Mouse (Mus musculus) mature B cell (primary cell): ENCODE results near the gene Rcbtb1.
"Not testable (repeated sequence)": the region's sequence is repeated elsewhere in the genome, so short reads cannot be mapped to it uniquely, and the experiment has no call there.

Experiments used
- in situ Hi-C: fragments of 300-500 bp; cut with MboI; formaldehyde crosslinking; loops from 2 replicates; pipeline ENCODE4 v1.14.3; 2019

Gene Rcbtb1

DNA sequence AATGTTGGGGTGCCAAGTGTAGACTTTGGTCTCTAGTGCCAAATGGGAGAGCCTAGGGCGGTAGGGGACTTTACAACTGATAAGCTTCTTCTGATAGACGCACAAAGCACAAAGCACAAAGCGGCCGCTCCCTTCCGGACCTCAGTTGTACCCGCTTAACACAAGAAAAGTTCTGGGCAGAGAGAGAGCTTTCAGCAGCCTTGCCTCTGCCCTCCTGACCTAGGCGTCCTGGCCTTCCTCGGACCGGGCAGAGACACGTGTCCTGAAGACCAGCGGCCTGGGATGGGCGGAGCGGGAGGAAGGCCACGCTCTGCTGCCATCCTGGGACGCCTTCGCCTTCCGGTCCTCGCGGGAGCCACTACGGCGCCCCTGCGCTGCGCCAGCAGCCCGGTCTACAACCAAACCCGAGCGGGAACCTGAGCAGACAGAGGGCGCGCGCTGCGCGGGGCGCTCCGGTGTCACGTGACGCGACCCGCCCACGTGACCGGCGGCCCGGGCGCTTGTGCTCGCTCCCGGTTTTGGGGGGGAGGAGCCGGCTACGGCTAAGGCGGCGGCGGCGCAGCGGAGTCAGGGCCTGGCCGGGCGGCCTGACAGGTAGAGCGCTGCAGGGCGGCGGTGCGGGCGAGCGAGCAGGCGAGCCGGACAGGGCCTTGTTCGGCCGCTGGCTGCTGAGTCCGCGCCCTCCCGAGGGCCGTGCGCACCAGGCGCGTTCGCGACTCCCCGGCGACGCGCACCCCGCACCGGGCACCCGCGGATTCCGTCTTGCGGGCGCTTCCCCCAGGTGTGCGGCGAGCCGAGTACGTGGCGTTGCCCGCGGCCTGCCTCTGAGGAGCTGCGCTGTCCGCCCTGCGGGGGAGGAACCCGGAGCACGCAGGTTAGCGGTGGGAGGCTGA lies at the start of gene Rcbtb1:
TSS of gene Rcbtb1 (plus strand) at position 499 of the 893 bp plus-strand sequence.
- in situ Hi-C loops, result no loop called here

DNA sequence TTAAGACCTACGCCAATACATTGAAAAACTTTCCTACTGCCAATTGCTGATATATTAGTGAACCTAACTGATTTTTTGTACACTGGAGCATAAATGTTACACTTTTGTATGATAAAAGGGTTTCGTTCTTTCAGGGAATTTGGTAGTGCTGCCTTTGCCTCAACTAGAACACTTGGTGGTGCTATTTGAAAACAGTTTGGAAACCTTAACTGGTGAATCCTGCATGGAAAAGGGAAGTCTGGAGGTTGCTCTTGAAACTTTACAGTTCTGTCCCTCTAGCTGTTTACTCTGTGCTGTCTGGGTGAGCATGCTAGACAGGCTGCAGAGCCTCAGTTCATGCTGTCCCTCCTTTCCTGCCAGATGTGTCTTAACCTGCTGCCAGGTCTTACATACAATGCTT lies 45.4 kb upstream of the Rcbtb1 start:
- in situ Hi-C loops, result no loop called here

DNA sequence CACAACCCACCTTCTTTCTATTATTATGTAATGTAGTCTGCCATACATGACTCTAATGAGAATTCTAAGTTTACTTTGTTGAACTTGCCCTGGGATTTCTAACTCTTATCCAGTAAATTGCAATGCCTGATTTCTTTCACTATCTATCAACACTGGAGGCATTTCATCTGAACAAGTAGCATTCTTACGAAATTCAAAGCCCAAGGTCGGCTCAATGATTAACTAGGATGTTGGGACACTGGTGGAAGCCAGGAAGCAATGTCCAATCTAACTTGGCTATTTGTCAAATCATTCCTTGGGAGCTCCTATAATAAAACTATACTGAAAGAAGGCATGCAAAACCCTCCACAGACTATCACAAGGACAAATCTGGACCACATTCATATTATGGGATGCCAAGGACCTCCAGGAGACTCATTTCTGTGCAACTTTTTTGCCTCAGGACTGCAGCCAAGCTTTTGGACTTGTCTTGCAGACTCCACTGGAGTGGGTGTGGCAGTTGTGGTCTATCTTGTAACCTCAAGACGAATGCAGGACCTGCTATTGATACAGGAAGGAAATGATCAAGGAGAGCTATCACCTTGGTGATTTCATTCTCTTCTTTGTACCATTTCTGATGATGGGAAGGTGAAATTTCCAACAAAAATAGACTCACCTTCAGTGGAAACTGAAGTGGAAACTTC lies 43.9 kb upstream of the Rcbtb1 start:
- in situ Hi-C loops, result no loop called here

DNA sequence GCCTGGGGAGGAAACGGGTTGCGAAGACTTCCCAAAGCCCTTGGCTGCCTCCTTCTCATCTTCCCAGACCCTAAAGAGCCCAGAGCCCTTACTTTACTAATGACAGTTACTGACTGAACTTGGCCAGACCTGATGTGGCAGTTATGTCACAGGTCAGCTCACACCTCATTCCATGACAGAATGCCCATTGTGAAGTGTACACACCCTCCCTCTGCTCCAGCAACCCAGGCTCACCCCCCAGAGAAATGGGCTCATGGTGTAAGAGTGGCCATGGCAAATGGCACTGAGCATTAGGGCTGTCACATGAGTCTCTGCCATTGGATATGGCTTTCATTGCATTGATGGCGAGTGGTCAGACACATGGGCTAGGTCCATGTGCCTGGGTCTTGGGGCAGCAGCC lies 22.4 kb upstream of the Rcbtb1 start, which contains the start of gene Gm5142:
TSS of gene Gm5142 (minus strand) at position 101 of the 400 bp plus-strand sequence.
- in situ Hi-C loops, result no loop called here

DNA sequence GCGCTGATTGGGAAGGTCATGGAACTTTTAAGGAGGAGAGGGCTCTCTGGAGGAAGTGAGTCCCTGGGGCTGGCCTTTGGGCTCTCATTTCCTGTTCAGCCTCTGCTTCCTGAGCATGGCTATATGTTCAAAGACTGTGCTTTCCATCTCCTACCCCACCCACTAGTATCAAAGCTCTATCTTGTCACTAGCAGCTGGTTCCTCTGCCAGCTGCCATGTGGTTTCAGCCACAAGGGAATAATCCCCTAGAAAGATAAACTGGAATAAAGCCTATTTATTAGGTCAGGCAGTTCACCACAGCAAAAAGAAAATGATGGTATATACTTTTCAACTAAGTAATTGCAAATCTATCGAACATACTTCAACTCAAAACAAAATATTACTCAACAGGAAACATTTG lies 18.3 kb upstream of the Rcbtb1 start:
- in situ Hi-C loops, result no loop called here

- in situ Hi-C loops, result no loop called here
These were observed 15.5 kb upstream of the Rcbtb1 start for GRCm38 (mm10) chr14:59185514-59185913.

GRCm38 (mm10) chr14:59186121-59186520 lies 14.9 kb upstream of the Rcbtb1 start:
- in situ Hi-C loops, result no loop called here

GRCm38 (mm10) chr14:59201604-59202215 lies 701 bp downstream of the Rcbtb1 start:
- in situ Hi-C loops, result no loop called here

DNA sequence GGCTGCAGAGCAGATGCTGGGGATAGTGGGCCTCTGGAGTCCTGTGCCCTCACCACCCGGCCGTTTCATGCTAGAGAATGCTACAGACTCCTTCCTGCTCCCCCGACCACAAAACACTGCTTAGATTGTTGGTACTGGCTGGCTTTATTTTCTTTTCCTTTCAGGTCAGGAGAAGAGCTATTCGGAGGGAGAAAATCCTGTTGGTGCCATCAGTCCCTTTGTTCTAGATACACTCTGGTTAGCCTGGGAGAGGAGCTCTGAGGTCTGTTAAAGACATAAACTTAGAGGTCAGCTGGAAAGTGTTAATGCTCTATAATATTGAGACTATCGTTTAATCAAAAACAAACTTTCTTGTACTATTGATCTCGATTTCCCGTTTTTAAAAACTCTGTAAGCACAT lies 4.5 kb downstream of the Rcbtb1 start:
- in situ Hi-C loops, result no loop called here

GRCm38 (mm10) chr14:59205976-59206583 lies 5.1 kb downstream of the Rcbtb1 start:
- in situ Hi-C loops, result no loop called here

- in situ Hi-C loops, result no loop called here
These were observed 8.0 kb downstream of the Rcbtb1 start for GRCm38 (mm10) chr14:59209003-59209402.

GRCm38 (mm10) chr14:59209816-59210215 lies 8.8 kb downstream of the Rcbtb1 start:
- in situ Hi-C loops, result no loop called here

DNA sequence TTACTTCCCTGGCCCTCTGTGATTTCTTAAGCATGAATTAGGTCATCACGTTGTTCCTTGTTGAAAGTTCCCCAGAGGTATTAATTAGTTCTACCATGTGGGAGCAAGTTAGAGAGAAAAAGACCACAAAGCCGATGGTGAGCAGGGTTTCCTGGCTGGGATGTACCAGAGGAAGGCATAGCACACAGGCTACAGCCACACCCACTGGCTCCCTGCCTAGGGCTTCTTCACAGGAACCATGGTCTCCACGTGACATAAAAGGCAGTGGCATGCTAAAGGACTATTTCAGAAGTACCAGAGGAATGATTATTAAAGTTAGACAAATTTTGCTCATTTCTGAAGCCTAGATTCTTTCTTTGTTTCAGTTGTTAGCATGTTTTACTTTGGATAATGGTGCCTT lies 18.2 kb downstream of the Rcbtb1 start:
- in situ Hi-C loops, result no loop called here

DNA sequence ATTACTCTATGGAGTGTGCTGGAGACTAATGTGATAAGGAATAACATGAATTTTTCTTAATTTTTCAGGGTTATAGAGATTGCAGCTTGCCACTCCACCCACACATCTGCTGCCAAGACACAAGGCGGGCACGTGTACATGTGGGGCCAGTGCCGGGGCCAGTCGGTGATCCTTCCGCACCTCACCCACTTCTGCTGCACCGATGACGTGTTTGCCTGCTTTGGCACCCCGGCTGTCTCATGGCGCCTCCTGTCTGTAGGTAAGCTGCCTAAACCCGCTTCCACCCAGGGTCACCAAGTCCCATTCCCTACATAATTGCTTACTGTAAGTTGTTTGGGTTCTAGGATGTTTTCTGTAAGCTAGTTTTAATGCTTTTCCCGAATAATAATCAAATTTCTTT lies 25.2 kb downstream of the Rcbtb1 start:
- in situ Hi-C loops, result no loop called here

DNA sequence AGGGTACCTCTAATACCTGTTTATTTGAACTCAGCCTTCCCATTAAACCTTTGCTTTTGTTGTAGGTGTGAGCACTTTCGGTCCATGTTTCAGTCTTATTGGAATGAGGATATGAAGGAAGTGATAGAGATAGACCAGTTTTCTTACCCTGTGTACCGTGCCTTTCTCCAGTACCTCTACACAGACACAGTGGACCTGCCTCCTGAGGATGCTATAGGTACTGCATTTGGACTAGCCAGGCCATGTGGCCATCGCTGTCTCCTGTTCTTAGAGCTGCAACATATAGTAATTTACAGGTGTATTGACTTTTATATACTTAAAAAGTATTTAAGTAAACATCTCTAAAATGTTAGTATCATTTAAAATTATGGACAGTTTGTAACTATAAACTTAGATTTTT lies 28.8 kb downstream of the Rcbtb1 start:
- in situ Hi-C loops, result no loop called here

- in situ Hi-C loops, result no loop called here
These were observed 29.4 kb downstream of the Rcbtb1 start for GRCm38 (mm10) chr14:59230331-59230966.

DNA sequence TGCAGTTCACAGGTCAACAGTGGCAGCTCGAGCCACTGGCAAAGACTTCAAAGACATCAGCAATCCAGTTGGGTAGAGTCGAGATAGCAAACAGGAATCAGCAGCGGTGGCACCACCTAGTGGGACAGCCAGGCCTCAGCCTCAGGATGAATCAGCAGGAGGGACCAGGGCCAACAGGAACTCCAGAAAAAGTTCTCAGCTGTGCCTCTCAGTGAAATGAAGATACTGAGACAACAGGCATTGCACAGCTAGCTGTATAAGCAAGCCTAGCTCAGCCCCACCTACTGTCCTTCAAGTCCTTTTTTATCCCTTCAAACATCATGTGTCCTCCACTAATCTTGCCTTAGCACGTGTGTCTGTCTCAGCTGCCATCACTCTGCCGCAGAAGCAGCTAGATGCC lies 31.0 kb downstream of the Rcbtb1 start:
- in situ Hi-C loops, result no loop called here

- in situ Hi-C loops, result no loop called here
These were observed 32.6 kb downstream of the Rcbtb1 start for GRCm38 (mm10) chr14:59233635-59234034.

DNA sequence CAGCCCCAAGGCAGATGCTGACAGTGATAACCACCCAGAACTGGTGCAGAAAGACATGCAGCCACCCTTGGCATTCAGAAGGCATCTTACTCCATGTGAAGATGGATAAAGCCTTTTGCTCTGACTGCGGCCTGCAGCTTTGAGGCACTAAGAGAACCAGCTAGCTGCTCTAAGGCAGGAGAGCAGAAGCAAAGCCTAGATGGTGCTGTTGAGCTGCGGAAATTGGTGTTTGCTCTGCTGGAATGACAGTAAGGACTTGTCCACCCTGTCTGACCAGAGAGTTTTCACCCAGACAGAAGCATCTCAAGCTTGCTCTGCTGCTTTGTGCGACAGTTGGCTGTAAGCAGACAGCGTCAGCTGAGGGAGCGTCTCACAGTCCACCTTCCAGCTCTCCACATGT lies 49.3 kb downstream of the Rcbtb1 start:
- in situ Hi-C loops, result not testable (repeated sequence)

GRCm38 (mm10) chr14:59255861-59256260 lies 54.9 kb downstream of the Rcbtb1 start:
- in situ Hi-C loops, result not testable (repeated sequence)

GRCm38 (mm10) chr14:59260056-59260455 lies 59.0 kb downstream of the Rcbtb1 start, which contains the start of gene Gm6904:
Gene Gm6904 (minus strand): TSS chr14:59260216.
- in situ Hi-C loops, result no loop called here

DNA sequence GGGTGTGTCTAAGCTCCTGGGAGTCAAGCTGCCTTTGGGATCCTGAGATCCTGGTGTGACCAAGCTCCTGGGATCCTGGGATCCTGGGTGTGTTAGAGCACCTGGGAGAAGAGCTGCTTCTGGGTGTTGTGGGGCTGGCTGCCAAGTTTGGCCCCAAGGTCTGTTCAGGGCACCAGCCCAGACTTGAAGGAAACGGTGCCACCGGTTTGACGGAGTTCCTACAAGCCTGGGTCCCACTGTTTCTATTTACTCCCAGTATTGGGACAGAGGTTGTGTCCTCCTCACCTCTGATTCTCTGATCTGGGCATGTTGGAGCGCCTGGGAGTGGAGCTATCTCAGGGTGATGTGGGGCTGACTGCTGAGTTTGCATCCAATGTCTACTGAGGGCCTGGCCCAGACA lies 74.0 kb downstream of the Rcbtb1 start:
- in situ Hi-C loops, result not testable (repeated sequence)
